Mouse (Mus musculus) midbrain, embryonic 16.5 days (tissue): ENCODE results near the gene Ccnd3. TPM values are rescaled to one million over a fixed set of nuclear protein-coding genes. Genes with fewer than 3 reads are reported as not detected.

Experiments used
- ATAC-seq: fragments of 200-750 bp; cut with Nextera tagmentation; 2 replicates; pipeline ENCODE4 v1.8.0; 2017; ENCODE audit warnings: moderate TSS enrichment
- H3K27ac ChIP-seq: fragments of 300-500 bp; sonication (generic); 2 replicates; pipeline ENCODE4 v1.5.1; 2014; ENCODE audit warnings: mild to moderate bottlenecking, low read length, mixed read lengths
- H3K27me3 ChIP-seq: fragments of 300-500 bp; sonication (generic); 2 replicates; pipeline ENCODE4 v1.6.1; 2014; ENCODE audit warnings: low read depth, low read length, mixed read lengths; ENCODE audit not compliant: control insufficient read depth, insufficient read depth
- H3K36me3 ChIP-seq: fragments of 300-500 bp; sonication (generic); 2 replicates; pipeline ENCODE4 v1.6.1; 2014; ENCODE audit warnings: mild to moderate bottlenecking, low read length, moderate library complexity, mixed read lengths; ENCODE audit not compliant: control insufficient read depth, insufficient read depth
- H3K4me1 ChIP-seq: fragments of 300-500 bp; sonication (generic); 2 replicates; pipeline ENCODE4 v1.6.1; 2014; ENCODE audit warnings: mild to moderate bottlenecking, low read length, mixed read lengths; ENCODE audit not compliant: control insufficient read depth, insufficient read depth
- H3K4me2 ChIP-seq: fragments of 300-500 bp; sonication (generic); 2 replicates; pipeline ENCODE4 v1.6.1; 2014; ENCODE audit warnings: mild to moderate bottlenecking, low read length, mixed read lengths
- H3K4me3 ChIP-seq: fragments of 300-500 bp; sonication (generic); 2 replicates; pipeline ENCODE4 v1.5.1; 2014; ENCODE audit warnings: low read depth, mild to moderate bottlenecking, low read length, moderate library complexity, mixed read lengths
- H3K9ac ChIP-seq: fragments of 300-500 bp; sonication (generic); 2 replicates; pipeline ENCODE4 v1.6.1; 2014; ENCODE audit warnings: low read depth, low read length, mixed read lengths
- H3K9me3 ChIP-seq: fragments of 300-500 bp; sonication (generic); replicated peaks from 2 replicates; pipeline ENCODE4 v1.6.1; 2014; ENCODE audit warnings: mild to moderate bottlenecking, low read length, mixed read lengths; ENCODE audit not compliant: control insufficient read depth, poor library complexity, severe bottlenecking
- WGBS: fragments of 180-500 bp; shearing (Covaris S2); extraction: QIAGEN DNeasy Blood & Tissue Kit; methylation state at CpG from one replicate; pipeline ENCODE4 v1.1.7; 2014; 5-methylcytosine and 5-hydroxymethylcytosine counted together
- polyA plus RNA-seq: library from polyadenylated mRNA; unstranded; fragments of >200 nt; fragmentation: Nextera tagmentation; extraction: Ambion mirVana; gene quantifications from 2 replicates; pipeline ENCODE4 v1.2.1, GENCODE M21; 2015

Gene Ccnd3
- polyA plus RNA-seq, 1 experiment from 2014 or later = 58.4 TPM

DNA sequence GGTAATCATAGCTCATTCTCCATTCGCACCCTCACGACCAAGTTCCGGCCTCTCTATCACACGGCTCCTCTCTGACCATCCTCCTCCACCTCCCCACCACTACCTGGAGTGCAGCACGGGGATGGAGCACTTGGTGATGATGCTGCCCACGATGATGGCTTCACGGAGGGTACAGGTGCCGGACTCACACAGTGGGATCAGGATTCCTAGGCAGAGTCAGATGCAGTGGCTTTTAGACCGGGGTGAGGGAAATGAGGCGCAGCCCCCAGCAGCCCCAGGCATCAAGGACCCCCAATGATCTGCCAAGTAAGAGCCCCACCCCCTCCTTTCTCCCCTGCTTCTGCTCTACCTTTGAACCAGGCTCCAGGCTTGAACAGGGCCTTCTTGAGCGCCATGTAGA is 97.4 kb downstream of the Ccnd3 start:
- Histone ChIP-seq H3K9ac (no peak overlapping the region), H3K27ac (no peak overlapping the region), H3K4me1 (0 out of 2 replicates have a peak, but pooled peaks cover 2% of the 10 kb centered on the region), H3K9me3 (no peaks in the 10 kb centered on the region), H3K4me3 (no peak overlapping the region), H3K4me2 (no peak overlapping the region), H3K27me3 (no peaks in the 10 kb centered on the region), H3K36me3 (peaks cover 35% of the 10 kb centered on the region)
- no peak for ATAC-seq
- WGBS = 94% methylated on average over 11 of the region's 11 CpGs

DNA sequence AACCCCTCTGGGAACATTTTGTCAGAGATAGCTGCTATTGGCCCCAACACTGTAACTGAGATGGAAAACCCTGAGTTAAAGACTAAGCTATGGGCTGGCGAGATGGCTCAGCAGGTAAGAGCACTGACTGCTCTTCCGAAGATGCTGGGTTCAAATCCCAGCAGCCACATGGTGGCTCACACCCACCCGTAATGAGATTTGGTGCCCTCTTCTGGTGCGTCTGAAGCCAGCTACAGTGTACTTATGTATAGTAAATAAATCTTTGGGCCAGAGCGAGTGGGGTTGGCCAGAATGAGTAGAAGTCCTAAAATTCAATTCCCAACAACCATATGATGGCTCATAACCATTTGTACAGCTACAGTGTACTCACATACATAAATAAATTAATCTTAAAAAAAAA is 101.4 kb downstream of the Ccnd3 start:
- no peak overlapping the region for H3K4me2 ChIP-seq
- no peaks in the 10 kb centered on the region for H3K9me3 ChIP-seq
- H3K4me1 ChIP-seq = peaks cover 10% of the 10 kb centered on the region
- H3K36me3 ChIP-seq = peaks cover 37% of the 10 kb centered on the region
- ATAC-seq = no peak
- H3K4me3 ChIP-seq = no peak overlapping the region
- WGBS = 77% methylated on average over 5 of the region's 5 CpGs
- H3K27me3 ChIP-seq = no peaks in the 10 kb centered on the region
- no peak overlapping the region for H3K27ac ChIP-seq
- no peak overlapping the region for H3K9ac ChIP-seq

DNA sequence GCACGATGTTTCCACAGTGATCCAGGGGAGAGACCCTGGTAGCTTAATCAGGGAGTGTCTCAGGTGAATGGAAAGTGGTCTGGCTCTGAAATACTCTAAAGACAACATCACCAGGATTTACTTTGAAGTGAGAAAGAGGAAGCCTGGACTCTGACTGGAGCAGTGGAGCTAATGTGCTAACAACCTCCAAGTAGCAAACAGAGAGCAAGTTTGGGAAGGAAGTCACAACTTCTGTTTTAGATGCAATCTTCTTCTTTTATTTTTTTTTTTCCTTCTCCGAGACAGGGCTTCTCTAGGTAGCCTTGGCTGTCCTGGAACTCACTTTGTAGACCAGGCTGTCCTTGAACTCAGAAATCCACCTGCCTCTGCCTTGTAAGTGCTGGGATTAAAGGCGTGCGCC is 104.3 kb downstream of the Ccnd3 start:
- no peaks in the 10 kb centered on the region for H3K27me3 ChIP-seq
- H3K36me3 ChIP-seq = peaks cover 22% of the 10 kb centered on the region
- H3K4me3 ChIP-seq = no peak overlapping the region
- no peak overlapping the region for H3K27ac ChIP-seq
- H3K4me1 ChIP-seq = peaks cover 24% of the 10 kb centered on the region
- no peak for ATAC-seq
- H3K9me3 ChIP-seq = no peaks in the 10 kb centered on the region
- H3K4me2 ChIP-seq = no peak overlapping the region
- H3K9ac ChIP-seq = no peak overlapping the region
- 94% methylated on average over 4 of the region's 4 CpGs for WGBS

DNA sequence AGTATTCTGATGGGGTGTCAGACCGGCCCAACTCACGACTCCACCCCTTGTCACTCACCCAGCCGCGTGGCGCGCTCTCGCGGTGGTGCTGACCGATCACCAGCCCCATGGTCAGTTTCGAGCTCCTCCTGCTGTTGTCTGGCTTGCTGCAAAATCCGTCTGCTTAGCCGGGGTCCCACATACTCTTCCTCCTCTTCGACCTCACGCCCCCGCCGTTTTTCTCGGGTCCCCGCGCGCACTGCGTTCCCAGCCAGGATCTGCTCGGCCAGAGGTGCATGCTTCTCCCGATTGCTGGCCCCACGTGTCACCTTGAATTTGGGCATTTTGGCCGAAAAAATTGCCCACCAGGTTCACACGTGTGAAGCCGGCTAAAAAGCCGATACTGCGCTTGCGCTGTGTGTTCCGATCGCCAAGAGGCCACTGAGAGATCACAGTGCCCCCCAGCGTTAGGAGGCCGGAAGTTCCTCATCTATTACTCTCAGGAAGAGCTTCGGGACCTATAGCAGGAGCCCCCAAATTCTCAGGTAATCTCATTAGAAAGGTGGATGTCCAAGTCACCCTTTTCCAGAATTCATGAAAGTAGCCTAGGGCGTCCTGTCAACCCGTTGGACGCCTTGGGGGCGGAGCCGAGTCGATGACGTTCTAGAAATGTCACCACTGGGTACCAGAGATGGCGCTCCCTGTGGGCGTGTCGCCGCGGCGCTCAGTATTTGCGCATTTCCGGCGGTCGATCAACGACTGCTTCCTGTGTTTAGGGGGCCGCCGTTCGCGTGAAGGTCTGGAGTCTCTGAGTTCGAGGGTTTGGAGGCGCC is 106.2 kb downstream of the Ccnd3 start, which contains the start of the genes Bysl, Med20 and Gm20517:
Gene Bysl (minus strand): TSS at position 644 of the 812 bp plus-strand sequence.
Gene Med20 (plus strand): TSS at position 734 of the 812 bp plus-strand sequence.
Gene Gm20517 (plus strand): TSS at position 741 of the 812 bp plus-strand sequence.
- peak within 1 kb of the TSS; percentile 80 for H3K9ac ChIP-seq
- peak; percentile 94 for ATAC-seq
- peak within 1 kb of the TSS; percentile 95 for H3K4me2 ChIP-seq
- H3K9me3 ChIP-seq = no peaks in the 10 kb centered on the region
- peak within 1 kb of the TSS; percentile 80 for H3K27ac ChIP-seq
- under 1% methylated on average over 59 of the region's 59 CpGs for WGBS
- no peaks in the 10 kb centered on the region for H3K27me3 ChIP-seq
- peak within 1 kb of the TSS; percentile 84 for H3K4me3 ChIP-seq
- peaks cover 24% of the 10 kb centered on the region for H3K4me1 ChIP-seq
- peaks cover 9% of the 10 kb centered on the region for H3K36me3 ChIP-seq

DNA sequence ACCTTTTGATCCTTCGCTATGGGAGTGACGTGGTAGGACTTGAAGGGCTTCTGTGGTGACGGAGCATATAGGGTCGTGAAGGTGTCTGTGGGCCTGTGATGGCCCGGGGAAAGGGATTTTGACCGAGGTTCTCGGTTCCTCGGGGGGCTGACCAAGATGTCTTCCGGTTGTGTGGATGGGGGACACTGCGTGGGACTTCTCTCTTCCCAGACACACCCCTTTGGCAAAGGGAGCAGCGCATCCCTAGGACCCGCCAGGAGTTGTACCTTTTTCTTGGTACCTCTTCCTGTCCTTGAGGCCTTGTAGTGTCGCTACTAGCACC is 106.8 kb downstream of the Ccnd3 start:
- Histone ChIP-seq H3K4me2 (peak overlapping the region; percentile 95), H3K9ac (peak overlapping the region; percentile 80), H3K27ac (peak overlapping the region; percentile 80), H3K27me3 (no peaks in the 10 kb centered on the region), H3K9me3 (no peaks in the 10 kb centered on the region), H3K4me3 (peak overlapping the region; percentile 84), H3K36me3 (peaks cover 9% of the 10 kb centered on the region), H3K4me1 (peaks cover 24% of the 10 kb centered on the region)
- ATAC-seq = peak; percentile 73; the same call in 1 of the 2 replicates
- under 1% methylated on average over 13 of the region's 13 CpGs for WGBS

DNA sequence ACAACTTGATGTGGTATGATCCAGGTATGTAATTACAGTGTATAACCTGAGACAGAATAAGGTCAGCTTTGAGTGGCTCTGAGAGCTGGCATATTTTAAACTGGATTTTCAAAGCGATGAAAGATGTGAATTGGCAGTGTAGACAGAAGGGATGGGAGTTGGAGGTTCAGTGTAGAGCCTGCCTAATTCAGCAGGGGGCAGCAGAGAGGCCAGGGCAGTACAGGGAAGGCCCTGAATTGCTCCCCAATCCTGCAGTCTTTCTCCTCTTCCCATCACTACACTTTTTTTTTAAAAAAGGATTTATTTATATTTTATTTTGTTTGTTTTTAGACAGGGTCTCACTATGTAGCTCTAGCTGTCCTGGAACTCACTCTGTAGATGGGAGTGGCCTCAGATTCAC is 109.2 kb downstream of the Ccnd3 start:
- no peaks in the 10 kb centered on the region for H3K27me3 ChIP-seq
- H3K4me2 ChIP-seq = no peak overlapping the region
- 100% methylated on average over 1 of the region's 1 CpGs for WGBS
- no peak overlapping the region for H3K4me3 ChIP-seq
- H3K36me3 ChIP-seq = peaks cover 8% of the 10 kb centered on the region; the same call in 1 of the 2 replicates
- no peaks in the 10 kb centered on the region for H3K9me3 ChIP-seq
- H3K4me1 ChIP-seq = peaks cover 24% of the 10 kb centered on the region
- no peak overlapping the region for H3K27ac ChIP-seq
- H3K9ac ChIP-seq = no peak overlapping the region
- no peak for ATAC-seq

DNA sequence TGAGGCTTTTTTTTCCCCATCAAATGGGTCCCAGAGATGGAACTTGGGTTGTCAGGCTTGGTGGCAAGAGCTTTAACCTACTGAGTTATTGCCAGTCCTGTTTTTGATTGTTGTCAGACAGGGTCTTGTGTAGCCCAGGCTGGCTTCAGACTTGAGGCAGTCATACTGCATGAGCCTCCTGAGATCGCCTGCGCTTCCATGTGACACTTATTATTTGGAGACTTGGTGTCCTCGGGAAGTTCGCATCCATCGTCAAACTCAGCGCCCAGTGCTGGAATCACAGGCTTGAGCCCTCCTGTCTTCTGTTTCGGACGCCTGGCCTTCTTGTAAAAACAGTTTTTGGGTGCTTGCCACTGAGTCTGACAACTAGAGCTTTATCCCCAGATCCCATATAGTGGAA is 111.3 kb downstream of the Ccnd3 start:
- Histone ChIP-seq H3K27ac (no peak overlapping the region), H3K9me3 (no peaks in the 10 kb centered on the region), H3K4me2 (no peak overlapping the region), H3K4me3 (no peak overlapping the region), H3K27me3 (no peaks in the 10 kb centered on the region), H3K4me1 (peaks cover 14% of the 10 kb centered on the region), H3K36me3 (peaks cover 11% of the 10 kb centered on the region; the same call in 1 of the 2 replicates), H3K9ac (no peak overlapping the region)
- 97% methylated on average over 8 of the region's 8 CpGs for WGBS
- ATAC-seq = no peak

DNA sequence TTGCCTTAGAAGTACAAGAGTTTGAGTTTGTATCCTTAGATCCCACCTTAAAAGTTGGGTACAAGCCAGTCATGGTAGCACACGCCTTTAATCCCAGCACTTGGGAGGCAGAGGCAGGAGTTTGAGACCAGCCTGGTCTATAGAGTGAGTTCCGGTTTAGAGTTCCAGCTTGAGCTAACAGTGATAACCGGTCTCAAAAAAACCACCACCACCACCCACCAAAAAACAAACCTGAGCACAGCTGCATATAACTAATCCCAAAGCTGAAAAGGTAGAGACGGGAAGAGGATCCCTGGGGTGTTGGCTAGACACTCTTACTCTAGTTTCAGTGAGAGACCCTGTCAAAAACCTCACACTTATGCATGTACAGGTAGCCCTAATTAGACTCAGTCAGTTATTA is 111.8 kb downstream of the Ccnd3 start:
- peaks cover 14% of the 10 kb centered on the region for H3K4me1 ChIP-seq
- H3K4me2 ChIP-seq = no peak overlapping the region
- no peak overlapping the region for H3K9ac ChIP-seq
- no peak overlapping the region for H3K4me3 ChIP-seq
- H3K9me3 ChIP-seq = no peaks in the 10 kb centered on the region
- 97% methylated on average over 4 of the region's 4 CpGs for WGBS
- H3K27me3 ChIP-seq = no peaks in the 10 kb centered on the region
- peaks cover 11% of the 10 kb centered on the region; the same call in 1 of the 2 replicates for H3K36me3 ChIP-seq
- H3K27ac ChIP-seq = no peak overlapping the region
- ATAC-seq = no peak

DNA sequence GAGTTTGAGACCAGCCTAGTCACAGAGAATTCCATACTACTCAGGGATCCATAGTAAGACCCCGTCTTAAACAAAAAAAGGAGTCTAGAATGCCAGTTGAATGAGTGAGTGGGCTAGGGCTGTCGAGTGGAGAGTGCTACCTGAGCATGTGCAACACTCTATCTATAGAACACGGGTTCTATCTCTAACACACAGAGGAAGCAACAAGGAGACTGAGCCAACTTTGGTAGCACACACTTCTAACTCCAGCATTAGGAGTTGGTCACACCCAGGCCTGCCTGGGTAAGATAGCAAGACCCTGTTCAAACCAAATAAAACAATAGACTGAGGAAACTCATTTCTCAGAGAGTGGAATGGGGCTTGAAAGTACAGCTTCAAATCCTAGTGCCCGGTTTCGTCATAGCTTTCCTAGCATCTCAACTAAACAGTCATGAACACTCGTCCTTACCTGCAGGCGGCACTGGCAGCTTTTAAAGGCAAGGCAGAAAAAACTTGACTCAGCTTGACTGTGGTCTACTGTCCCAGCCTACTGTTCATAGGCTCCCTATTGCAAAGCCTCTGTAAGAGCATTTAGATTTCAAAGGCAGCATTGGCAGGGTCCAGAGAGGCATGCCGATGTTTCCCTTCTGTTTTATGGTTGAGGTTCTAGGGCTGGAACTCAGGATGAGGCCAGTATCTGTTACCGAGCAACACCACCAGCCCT is 112.9 kb downstream of the Ccnd3 start:
- peaks cover 16% of the 10 kb centered on the region for H3K36me3 ChIP-seq
- 97% methylated on average over 9 of the region's 9 CpGs for WGBS

More for the DNA sequence above, 112.9 kb downstream of the Ccnd3 start:
- no peak overlapping the region for H3K4me2 ChIP-seq
- no peaks in the 10 kb centered on the region for H3K9me3 ChIP-seq
- H3K9ac ChIP-seq = no peak overlapping the region
- H3K4me1 ChIP-seq = 0 out of 2 replicates have a peak, but pooled peaks cover 5% of the 10 kb centered on the region
- no peak overlapping the region for H3K27ac ChIP-seq
- no peak for ATAC-seq
- no peaks in the 10 kb centered on the region for H3K27me3 ChIP-seq
- no peak overlapping the region for H3K4me3 ChIP-seq
